Mouse (Mus musculus): ENCODE data around the gene Ctf1. TPM values are rescaled to one million over a fixed set of nuclear protein-coding genes. Genes with fewer than 3 reads are reported as not detected.
A peak's percentile ranks its signal among the peaks of the same experiment; 100 is the strongest.

The Ctf1 gene
- polyA plus RNA-seq, 1 experiment from 2014 or later: 11.4 TPM

DNA sequence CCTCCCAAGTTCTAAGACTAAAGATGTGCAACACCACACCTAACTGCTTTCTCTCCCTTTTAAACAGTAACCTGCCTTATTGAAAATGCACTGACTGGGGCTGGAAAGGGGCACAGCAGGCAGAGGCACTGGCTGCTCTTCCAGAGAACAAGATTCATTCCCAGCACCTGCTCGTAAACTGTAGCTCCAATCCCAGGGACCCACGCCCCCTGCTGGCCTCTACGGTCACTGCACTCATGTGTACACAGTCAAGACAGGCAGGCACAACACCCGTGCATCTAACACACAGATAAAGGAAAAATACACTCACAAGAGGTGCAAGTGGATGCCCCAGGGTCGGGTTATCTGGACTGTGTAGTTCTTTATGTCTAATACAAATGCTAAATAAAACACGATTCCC lies 35.5 kb upstream of the Ctf1 start:
- H3K27me3 ChIP-seq (ENCODE audit: control insufficient read depth, insufficient read depth, low read depth, low read length): no peaks in the 10 kb centered on the region
- H3K36me3 ChIP-seq (ENCODE audit: control insufficient read depth, insufficient read depth, low read length): no peaks in the 10 kb centered on the region
- H3K27ac ChIP-seq (ENCODE audit: low read length): no peak overlapping the region
- WGBS: 67% methylated on average over 6 of the region's 6 CpGs
- no peak overlapping the region for H3K4me2 ChIP-seq (ENCODE audit: low read depth, low read length)
- no peak overlapping the region for H3K9ac ChIP-seq (ENCODE audit: low read length)
- no peak for ATAC-seq (ENCODE audit: low read depth)
- no peak overlapping the region for H3K4me3 ChIP-seq (ENCODE audit: low read length)
- no peaks in the 10 kb centered on the region for H3K9me3 ChIP-seq (ENCODE audit: control insufficient read depth, low read length)
- no peaks in the 10 kb centered on the region for H3K4me1 ChIP-seq (replicated peaks; ENCODE audit: control insufficient read depth, insufficient read depth, low read length)

DNA sequence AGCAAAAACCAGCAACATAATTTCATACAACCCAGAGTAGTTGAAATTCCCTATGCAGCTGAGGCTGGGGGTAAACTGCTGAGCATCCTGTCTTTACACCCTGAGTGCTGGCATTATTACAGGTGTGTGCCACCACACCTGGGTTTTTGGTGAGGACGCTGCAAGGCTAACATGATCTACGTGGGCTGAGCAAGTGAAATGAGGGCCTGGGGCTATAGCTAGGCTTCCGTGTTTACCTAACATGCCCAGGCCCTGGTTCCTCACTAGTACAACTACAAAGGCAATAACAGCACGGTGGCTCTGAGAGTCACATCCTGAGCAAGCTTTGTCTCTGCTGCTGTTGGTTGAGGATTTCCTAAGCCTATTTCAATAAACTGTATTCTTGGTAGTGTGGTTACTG lies 34.9 kb upstream of the Ctf1 start:
- H3K4me3 ChIP-seq (ENCODE audit: low read length): no peak overlapping the region
- no peaks in the 10 kb centered on the region for H3K4me1 ChIP-seq (replicated peaks; ENCODE audit: control insufficient read depth, insufficient read depth, low read length)
- no peak overlapping the region for H3K27ac ChIP-seq (ENCODE audit: low read length)
- H3K9me3 ChIP-seq (ENCODE audit: control insufficient read depth, low read length): no peaks in the 10 kb centered on the region
- WGBS: 93% methylated on average over 4 of the region's 4 CpGs
- H3K4me2 ChIP-seq (ENCODE audit: low read depth, low read length): no peak overlapping the region
- ATAC-seq (ENCODE audit: low read depth): no peak
- no peaks in the 10 kb centered on the region for H3K27me3 ChIP-seq (ENCODE audit: control insufficient read depth, insufficient read depth, low read depth, low read length)
- no peak overlapping the region for H3K9ac ChIP-seq (ENCODE audit: low read length)
- H3K36me3 ChIP-seq (ENCODE audit: control insufficient read depth, insufficient read depth, low read length): no peaks in the 10 kb centered on the region

DNA sequence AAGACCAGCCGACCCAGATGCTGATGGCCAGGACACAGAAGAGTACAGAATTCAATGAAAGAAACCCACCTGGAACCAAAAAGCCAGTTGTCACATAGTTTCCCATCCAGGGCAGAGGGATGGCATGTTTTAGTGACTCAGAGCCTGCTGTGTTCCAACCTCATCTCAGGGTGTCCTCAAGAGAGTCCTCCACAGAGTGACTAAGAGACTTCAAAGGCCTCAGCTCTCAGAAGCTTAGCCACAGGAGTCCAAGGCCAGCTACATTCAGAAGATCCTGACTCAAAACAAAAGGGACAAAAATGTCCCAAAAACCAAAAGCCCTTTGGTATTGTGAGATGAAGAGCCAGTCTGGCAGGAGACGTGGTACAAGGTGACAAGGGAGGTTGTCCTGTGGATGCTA lies 33.7 kb upstream of the Ctf1 start:
- no peaks in the 10 kb centered on the region for H3K36me3 ChIP-seq (ENCODE audit: control insufficient read depth, insufficient read depth, low read length)
- H3K27me3 ChIP-seq (ENCODE audit: control insufficient read depth, insufficient read depth, low read depth, low read length): no peaks in the 10 kb centered on the region
- H3K9ac ChIP-seq (ENCODE audit: low read length): no peak overlapping the region
- H3K9me3 ChIP-seq (ENCODE audit: control insufficient read depth, low read length): no peaks in the 10 kb centered on the region
- WGBS: 70% methylated on average over 2 of the region's 2 CpGs
- H3K27ac ChIP-seq (ENCODE audit: low read length): no peak overlapping the region
- no peak overlapping the region for H3K4me2 ChIP-seq (ENCODE audit: low read depth, low read length)
- no peaks in the 10 kb centered on the region for H3K4me1 ChIP-seq (replicated peaks; ENCODE audit: control insufficient read depth, insufficient read depth, low read length)
- ATAC-seq (ENCODE audit: low read depth): no peak
- no peak overlapping the region for H3K4me3 ChIP-seq (ENCODE audit: low read length)

DNA sequence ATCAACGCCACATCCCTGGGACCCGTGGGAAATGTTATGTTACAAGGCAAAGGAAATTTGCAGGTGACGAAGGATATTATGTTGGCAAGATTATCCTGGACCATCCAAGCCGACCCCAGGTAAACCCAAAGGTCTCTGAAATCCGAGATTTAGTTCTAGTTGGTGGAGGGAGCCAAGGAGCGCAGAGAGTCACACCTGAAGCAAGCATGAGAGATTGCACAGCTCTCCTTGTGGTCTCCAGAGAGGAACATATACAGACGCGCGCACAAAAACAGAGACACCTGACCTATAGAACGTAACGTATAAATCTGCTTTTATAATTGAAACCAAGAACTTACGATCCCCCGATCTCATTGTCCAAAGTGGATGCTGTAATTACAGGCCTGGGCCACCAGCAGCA lies 32.0 kb upstream of the Ctf1 start:
- no peak overlapping the region for H3K27ac ChIP-seq (ENCODE audit: low read length)
- H3K4me2 ChIP-seq (ENCODE audit: low read depth, low read length): no peak overlapping the region
- H3K9ac ChIP-seq (ENCODE audit: low read length): no peak overlapping the region
- no peaks in the 10 kb centered on the region for H3K9me3 ChIP-seq (ENCODE audit: control insufficient read depth, low read length)
- no peak for ATAC-seq (ENCODE audit: low read depth)
- WGBS: 86% methylated on average over 13 of the region's 13 CpGs
- H3K27me3 ChIP-seq (ENCODE audit: control insufficient read depth, insufficient read depth, low read depth, low read length): no peaks in the 10 kb centered on the region
- peaks cover 9% of the 10 kb centered on the region for H3K4me1 ChIP-seq (replicated peaks; ENCODE audit: control insufficient read depth, insufficient read depth, low read length)
- no peaks in the 10 kb centered on the region for H3K36me3 ChIP-seq (ENCODE audit: control insufficient read depth, insufficient read depth, low read length)
- no peak overlapping the region for H3K4me3 ChIP-seq (ENCODE audit: low read length)

DNA sequence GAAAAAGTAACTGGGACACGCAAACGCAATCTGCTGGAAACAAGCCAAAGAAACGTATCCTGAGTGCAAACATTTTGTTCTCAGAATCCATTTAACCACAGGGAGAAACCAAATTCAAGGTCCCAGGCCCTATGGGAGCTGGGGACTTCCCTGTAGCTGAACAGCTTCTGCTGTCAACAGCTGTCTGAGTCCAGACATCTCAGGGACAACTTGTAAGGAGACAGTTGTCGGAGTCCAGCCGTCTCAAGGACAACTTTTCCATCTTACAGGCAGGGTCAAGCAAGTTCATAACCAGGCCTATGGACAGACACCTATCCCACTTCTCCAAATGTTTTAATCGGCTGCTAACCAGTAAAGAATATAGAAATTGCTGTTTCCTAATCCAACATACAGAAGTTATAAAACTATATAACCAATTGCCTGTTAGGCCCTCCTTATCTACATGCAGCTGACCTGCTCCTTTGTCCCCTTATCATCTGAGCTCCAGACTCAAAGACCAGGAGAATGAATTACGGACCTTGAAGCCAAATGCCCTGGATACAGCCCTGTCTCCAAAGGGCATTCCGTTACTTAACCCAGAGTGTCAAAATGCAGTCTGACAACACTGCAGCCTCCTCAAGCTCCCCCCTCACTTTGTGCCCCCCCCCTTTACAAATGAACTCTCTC lies 30.5 kb upstream of the Ctf1 start:
- H3K27me3 ChIP-seq (ENCODE audit: control insufficient read depth, insufficient read depth, low read depth, low read length): no peaks in the 10 kb centered on the region
- H3K4me2 ChIP-seq (ENCODE audit: low read depth, low read length): no peak overlapping the region
- 56% methylated on average over 8 of the region's 8 CpGs for WGBS
- ATAC-seq (ENCODE audit: low read depth): no peak
- no peak overlapping the region for H3K9ac ChIP-seq (ENCODE audit: low read length)
- peaks cover 13% of the 10 kb centered on the region for H3K4me1 ChIP-seq (replicated peaks; ENCODE audit: control insufficient read depth, insufficient read depth, low read length)
- H3K27ac ChIP-seq (ENCODE audit: low read length): no peak overlapping the region
- no peaks in the 10 kb centered on the region for H3K36me3 ChIP-seq (ENCODE audit: control insufficient read depth, insufficient read depth, low read length)
- no peaks in the 10 kb centered on the region for H3K9me3 ChIP-seq (ENCODE audit: control insufficient read depth, low read length)
- H3K4me3 ChIP-seq (ENCODE audit: low read length): no peak overlapping the region

DNA sequence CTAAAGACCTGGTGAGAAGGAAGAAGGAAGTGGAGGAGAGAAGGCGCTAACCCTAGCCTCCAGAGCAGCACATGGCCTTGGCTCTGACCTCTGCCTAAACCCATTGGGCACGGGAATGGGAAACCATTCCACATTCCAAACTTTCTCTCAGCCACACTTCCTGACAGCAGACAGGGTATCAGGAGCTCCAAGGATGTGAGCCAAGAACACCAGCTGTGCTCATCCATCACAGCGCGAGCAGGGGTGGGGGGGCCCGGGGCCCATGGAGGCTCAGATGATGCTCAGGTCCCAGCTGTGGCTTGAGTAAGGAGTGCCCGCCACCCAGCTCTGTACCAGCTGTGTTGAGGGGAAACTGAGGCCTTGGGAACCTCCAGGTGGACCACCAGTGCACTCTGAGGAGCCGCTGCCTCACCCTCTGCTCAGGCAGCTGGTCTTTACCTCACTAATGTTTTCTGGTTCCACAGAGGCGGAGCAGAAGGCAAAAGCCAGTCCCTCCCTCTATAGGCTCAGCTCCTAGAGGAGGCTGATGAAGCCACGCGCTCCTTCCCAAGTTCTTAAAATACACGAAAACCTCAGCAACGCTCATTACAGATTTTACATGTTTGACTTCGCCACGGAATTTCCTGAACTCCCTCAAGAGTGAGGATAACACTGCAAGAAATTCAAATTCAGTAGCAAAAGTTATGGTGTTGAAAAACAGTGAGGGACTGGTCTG lies 27.1 kb upstream of the Ctf1 start:
- no peak overlapping the region for H3K4me2 ChIP-seq (ENCODE audit: low read depth, low read length)
- no peak overlapping the region for H3K4me3 ChIP-seq (ENCODE audit: low read length)
- 52% methylated on average over 14 of the region's 14 CpGs for WGBS
- no peaks in the 10 kb centered on the region for H3K9me3 ChIP-seq (ENCODE audit: control insufficient read depth, low read length)
- peak; percentile 85 for ATAC-seq (ENCODE audit: low read depth)
- H3K27ac ChIP-seq (ENCODE audit: low read length): no peak overlapping the region
- peaks cover 13% of the 10 kb centered on the region for H3K4me1 ChIP-seq (replicated peaks; ENCODE audit: control insufficient read depth, insufficient read depth, low read length)
- H3K9ac ChIP-seq (ENCODE audit: low read length): no peak overlapping the region
- no peaks in the 10 kb centered on the region for H3K36me3 ChIP-seq (ENCODE audit: control insufficient read depth, insufficient read depth, low read length)
- no peaks in the 10 kb centered on the region for H3K27me3 ChIP-seq (ENCODE audit: control insufficient read depth, insufficient read depth, low read depth, low read length)

DNA sequence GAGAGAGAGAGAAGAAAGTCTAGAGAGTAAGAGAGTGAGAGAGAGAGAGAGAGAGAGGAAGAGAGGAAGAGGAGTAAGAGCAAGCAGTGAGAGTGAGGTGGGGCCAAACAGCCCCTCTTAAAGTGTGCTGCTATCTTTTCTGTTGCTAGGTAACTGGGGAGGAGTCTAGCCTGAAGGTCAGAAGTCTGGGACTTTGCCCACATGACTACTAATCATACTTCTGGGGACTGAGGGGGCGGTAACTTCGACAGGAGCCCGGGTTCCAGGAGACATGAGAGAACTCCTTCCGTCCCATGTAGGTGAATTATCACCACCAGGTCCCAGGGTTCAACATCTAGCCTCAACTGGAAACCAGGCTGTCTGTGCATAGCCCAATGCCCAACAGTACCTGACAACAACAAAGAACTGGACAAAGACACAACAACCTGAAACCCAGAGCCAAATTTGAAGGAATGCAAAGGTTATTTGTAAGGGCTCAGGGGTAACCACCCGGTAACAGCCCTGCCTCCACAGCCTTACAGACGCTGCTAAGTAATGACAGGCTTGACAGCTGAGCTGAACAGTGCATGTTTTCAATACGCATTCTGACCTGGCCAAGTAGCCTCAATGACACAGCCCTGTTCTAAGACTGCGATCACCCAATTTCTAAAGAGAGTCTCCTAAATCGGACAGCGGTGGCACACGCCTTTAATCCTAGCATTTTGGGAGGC lies 25.6 kb upstream of the Ctf1 start:
- no peak overlapping the region for H3K27ac ChIP-seq (ENCODE audit: low read length)
- H3K4me1 ChIP-seq (replicated peaks; ENCODE audit: control insufficient read depth, insufficient read depth, low read length): peaks cover 20% of the 10 kb centered on the region
- no peak overlapping the region for H3K9ac ChIP-seq (ENCODE audit: low read length)
- H3K9me3 ChIP-seq (ENCODE audit: control insufficient read depth, low read length): no peaks in the 10 kb centered on the region
- 63% methylated on average over 11 of the region's 11 CpGs for WGBS
- H3K36me3 ChIP-seq (ENCODE audit: control insufficient read depth, insufficient read depth, low read length): no peaks in the 10 kb centered on the region
- no peak overlapping the region for H3K4me2 ChIP-seq (ENCODE audit: low read depth, low read length)
- H3K4me3 ChIP-seq (ENCODE audit: low read length): no peak overlapping the region
- ATAC-seq (ENCODE audit: low read depth): no peak
- no peaks in the 10 kb centered on the region for H3K27me3 ChIP-seq (ENCODE audit: control insufficient read depth, insufficient read depth, low read depth, low read length)

DNA sequence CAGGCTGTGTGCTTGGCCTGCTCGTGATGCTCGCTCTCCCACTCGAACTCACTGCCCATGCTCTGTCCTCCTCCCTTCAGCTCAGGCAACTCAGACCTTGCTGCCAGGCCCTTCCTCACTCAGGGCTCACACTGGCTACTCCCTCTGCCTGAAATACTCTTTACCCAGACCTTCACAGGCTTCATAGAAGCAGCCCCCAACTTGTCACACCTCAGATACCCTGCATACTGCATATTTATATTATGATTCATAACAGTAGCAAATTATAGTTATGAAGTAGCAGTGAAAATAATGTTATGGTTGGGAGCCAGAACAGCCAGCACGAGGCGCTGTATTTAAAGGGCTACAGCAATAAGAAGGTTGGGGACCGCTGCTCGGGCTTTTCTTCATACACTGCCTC lies 23.6 kb upstream of the Ctf1 start:
- no peak overlapping the region for H3K9ac ChIP-seq (ENCODE audit: low read length)
- H3K9me3 ChIP-seq (ENCODE audit: control insufficient read depth, low read length): no peaks in the 10 kb centered on the region
- no peak overlapping the region for H3K27ac ChIP-seq (ENCODE audit: low read length)
- no peaks in the 10 kb centered on the region for H3K27me3 ChIP-seq (ENCODE audit: control insufficient read depth, insufficient read depth, low read depth, low read length)
- no peak overlapping the region for H3K4me2 ChIP-seq (ENCODE audit: low read depth, low read length)
- no peak for ATAC-seq (ENCODE audit: low read depth)
- 75% methylated on average over 7 of the region's 7 CpGs for WGBS
- H3K4me3 ChIP-seq (ENCODE audit: low read length): no peak overlapping the region
- no peaks in the 10 kb centered on the region for H3K36me3 ChIP-seq (ENCODE audit: control insufficient read depth, insufficient read depth, low read length)
- peaks cover 20% of the 10 kb centered on the region for H3K4me1 ChIP-seq (replicated peaks; ENCODE audit: control insufficient read depth, insufficient read depth, low read length)

DNA sequence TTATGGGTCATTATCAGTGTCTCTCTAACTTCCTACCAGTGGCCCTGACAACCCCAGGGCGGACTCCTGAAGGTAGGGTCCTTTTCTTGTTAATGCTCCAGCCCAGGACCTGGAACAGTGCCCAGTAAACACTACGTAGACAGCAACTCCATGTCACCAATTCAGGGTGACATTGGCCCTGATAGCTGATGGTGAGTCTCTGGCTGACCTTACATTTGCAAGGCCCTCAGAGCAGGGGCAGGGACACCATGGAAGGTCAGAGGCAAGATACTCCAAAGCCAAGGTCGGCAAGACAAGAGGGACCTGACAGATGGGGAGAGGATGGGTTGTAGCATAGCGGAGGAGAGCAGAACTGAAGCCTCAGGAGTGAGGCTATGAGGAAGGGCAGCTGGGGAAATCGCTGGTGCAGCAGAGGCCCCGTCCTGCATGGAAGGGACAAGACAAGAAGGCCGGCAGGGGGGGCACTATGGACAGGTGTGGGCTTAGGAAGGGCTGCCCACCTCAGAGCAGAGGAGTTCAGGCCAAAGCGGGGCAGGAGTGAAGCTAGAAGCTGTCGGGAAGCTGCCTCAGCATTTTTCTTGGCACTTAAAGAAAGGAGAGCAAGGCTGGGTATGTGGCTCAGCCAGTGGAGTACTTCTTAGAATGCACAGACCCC lies 22.8 kb upstream of the Ctf1 start:
- Histone ChIP-seq H3K4me2 (ENCODE audit: low read depth, low read length) (no peak overlapping the region), H3K27me3 (ENCODE audit: control insufficient read depth, insufficient read depth, low read depth, low read length) (no peaks in the 10 kb centered on the region), H3K4me1 (replicated peaks; ENCODE audit: control insufficient read depth, insufficient read depth, low read length) (peaks cover 19% of the 10 kb centered on the region), H3K9me3 (ENCODE audit: control insufficient read depth, low read length) (no peaks in the 10 kb centered on the region), H3K4me3 (ENCODE audit: low read length) (no peak overlapping the region), H3K9ac (ENCODE audit: low read length) (no peak overlapping the region), H3K27ac (ENCODE audit: low read length) (no peak overlapping the region), H3K36me3 (ENCODE audit: control insufficient read depth, insufficient read depth, low read length) (no peaks in the 10 kb centered on the region)
- 64% methylated on average over 9 of the region's 9 CpGs for WGBS
- no peak for ATAC-seq (ENCODE audit: low read depth)
